ENCODE assay signal across 7 mouse cellular contexts in the genomic region with DNA sequence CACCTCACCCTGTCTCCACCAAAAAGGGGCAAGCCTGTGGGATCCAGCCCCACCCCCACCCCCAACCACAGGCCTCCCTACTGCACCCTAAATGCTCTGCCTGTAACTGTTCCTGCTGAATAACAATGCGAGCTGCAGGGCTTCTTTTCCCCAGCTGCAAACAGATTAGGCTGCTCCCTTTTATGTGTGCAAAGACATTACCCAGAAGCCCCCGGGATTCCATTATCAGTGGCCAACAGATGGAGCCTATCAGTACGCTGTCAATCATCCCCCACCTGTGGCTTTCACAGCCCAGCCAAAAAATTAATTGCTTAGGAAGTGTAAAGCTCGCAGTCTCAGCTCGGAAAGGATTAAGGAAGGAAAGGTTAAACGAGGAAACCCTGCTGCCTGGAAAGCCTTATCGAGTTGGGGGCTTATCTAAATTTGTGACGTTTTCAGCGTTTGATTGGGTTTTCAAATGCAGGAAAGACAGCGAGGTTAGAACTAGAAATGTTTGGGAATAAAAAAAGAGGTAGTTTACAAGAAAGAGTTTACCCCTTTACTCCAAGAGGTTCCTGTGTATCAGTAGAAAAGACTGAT.
DNase-seq lines count a peak whose midpoint lies in the region; ATAC-seq and TF ChIP-seq lines count a peak whose summit lies in the region.

No protein-coding gene starts in this region.

- peak overlapping the region; percentile 30 for H3K4me2 ChIP-seq in embryonic facial prominence, embryonic 11.5 days (ENCODE audit: low read depth, low read length)
- peak overlapping the region; percentile 50 for H3K4me2 ChIP-seq in hindbrain, postnatal 0 days (ENCODE audit: low read depth, low read length)
- peak overlapping the region; percentile 46 for H3K4me2 ChIP-seq in midbrain, embryonic 14.5 days (ENCODE audit: low read length)

- 2% methylated on average over 10 of the region's 10 CpGs for WGBS in embryonic facial prominence, embryonic 11.5 days
- WGBS in hindbrain, postnatal 0 days = 1% methylated on average over 10 of the region's 10 CpGs
- WGBS in midbrain, embryonic 14.5 days = under 1% methylated on average over 10 of the region's 10 CpGs

- no peaks in the 10 kb centered on the region for H3K4me1 ChIP-seq in embryonic facial prominence, embryonic 11.5 days (ENCODE audit: control insufficient read depth, insufficient read depth, low read length)
- H3K4me1 ChIP-seq in hindbrain, postnatal 0 days (ENCODE audit: insufficient read depth, low read length) = peaks cover 6% of the 10 kb centered on the region; the same call in 1 of the 2 replicates
- peaks cover 17% of the 10 kb centered on the region for H3K4me1 ChIP-seq in midbrain, embryonic 14.5 days (ENCODE audit: control insufficient read depth, insufficient read depth, low read length)

- no peak overlapping the region; the same call in 1 of the 2 replicates for H3K27ac ChIP-seq in embryonic facial prominence, embryonic 11.5 days (replicated peaks; ENCODE audit: low read depth, low read length)
- H3K27ac ChIP-seq in hindbrain, postnatal 0 days = peak overlapping the region; percentile 60
- peak overlapping the region; percentile 83 for H3K27ac ChIP-seq in midbrain, embryonic 14.5 days (replicated peaks; ENCODE audit: low read depth, low read length)

- no peaks in the 10 kb centered on the region for H3K36me3 ChIP-seq in embryonic facial prominence, embryonic 11.5 days (replicated peaks; ENCODE audit: control insufficient read depth, insufficient read depth, low read depth, low read length)
- H3K36me3 ChIP-seq in hindbrain, postnatal 0 days (ENCODE audit: insufficient read depth, low read length) = no peaks in the 10 kb centered on the region
- no peaks in the 10 kb centered on the region for H3K36me3 ChIP-seq in midbrain, embryonic 14.5 days (ENCODE audit: control insufficient read depth, insufficient read depth, low read length)

- no peaks in the 10 kb centered on the region for H3K27me3 ChIP-seq in embryonic facial prominence, embryonic 11.5 days (ENCODE audit: control insufficient read depth, insufficient read depth, low read length)
- no peaks in the 10 kb centered on the region for H3K27me3 ChIP-seq in hindbrain, postnatal 0 days (ENCODE audit: insufficient read depth, low read length)
- no peaks in the 10 kb centered on the region for H3K27me3 ChIP-seq in midbrain, embryonic 14.5 days (ENCODE audit: control insufficient read depth, insufficient read depth, low read length)

- TF ChIP-seq CTCF in hindbrain, postnatal 0 days (IDR thresholded peaks at IDR 0.05; ENCODE audit: low read depth) = no peak

- no peak overlapping the region for H3K9ac ChIP-seq in embryonic facial prominence, embryonic 11.5 days (replicated peaks; ENCODE audit: low read length)
- H3K9ac ChIP-seq in hindbrain, postnatal 0 days (replicated peaks; ENCODE audit: low read length) = 0 out of 2 replicates have a peak overlapping the region, but pooled peaks have one; percentile 24
- peak overlapping the region; percentile 21; the same call in 1 of the 2 replicates for H3K9ac ChIP-seq in midbrain, embryonic 14.5 days (replicated peaks; ENCODE audit: low read length)

- H3K9me3 ChIP-seq in embryonic facial prominence, embryonic 11.5 days (replicated peaks; ENCODE audit: control insufficient read depth, low read length) = no peaks in the 10 kb centered on the region
- no peaks in the 10 kb centered on the region for H3K9me3 ChIP-seq in hindbrain, postnatal 0 days (ENCODE audit: low read length)
- H3K9me3 ChIP-seq in midbrain, embryonic 14.5 days (ENCODE audit: control insufficient read depth, low read length) = no peaks in the 10 kb centered on the region

- peak; percentile 91 for ATAC-seq in embryonic facial prominence, embryonic 11.5 days (replicated peaks; ENCODE audit: insufficient number of reproducible peaks, low FRiP score, low TSS enrichment, low read depth)
- peak; percentile 92 for ATAC-seq in hindbrain, postnatal 0 days
- peak; percentile 92 for ATAC-seq in midbrain, embryonic 14.5 days (ENCODE audit: low FRiP score, low TSS enrichment)

- peak; percentile 10 for DNase-seq in right cerebral cortex, postnatal 4 days
- DNase-seq in right cerebral cortex, postnatal 14 days = no peak
- DNase-seq in embryonic facial prominence, embryonic 11.5 days (ENCODE audit: low spot score) = peak; percentile 66
- DNase-seq in hindbrain, postnatal 0 days (ENCODE audit: low spot score) = peak; percentile 87
- peak; percentile 94 for DNase-seq in midbrain, embryonic 14.5 days
- DNase-seq in urinary bladder, postnatal 4 days (ENCODE audit: low spot score in 2 of 2) = no peak
- DNase-seq in Muller cell, postnatal 12 days (ENCODE audit: inconsistent ontology term) = no peak

- no peak overlapping the region for H3K4me3 ChIP-seq in embryonic facial prominence, embryonic 11.5 days (ENCODE audit: low read depth, low read length)
- 0 out of 2 replicates have a peak overlapping the region, but pooled peaks have one; percentile 6 for H3K4me3 ChIP-seq in hindbrain, postnatal 0 days (ENCODE audit: low read length)
- H3K4me3 ChIP-seq in midbrain, embryonic 14.5 days (replicated peaks; ENCODE audit: low read depth, low read length) = peak overlapping the region; percentile 24

Comparison
In these comparisons a context has a peak if more than half of its experiments do, and no peak if none do; other contexts are left out.
1. DNase-seq: peak in right cerebral cortex, postnatal 4 days (single experiment), embryonic facial prominence, embryonic 11.5 days (single experiment), hindbrain, postnatal 0 days (single experiment) and midbrain, embryonic 14.5 days (single experiment); none in right cerebral cortex, postnatal 14 days (single experiment), urinary bladder, postnatal 4 days (0 of 2) and Muller cell, postnatal 12 days (single experiment).
2. Peak in every context shown above with its lines, with median percentiles within 50 percentile points of each other: ATAC-seq and H3K4me2 ChIP-seq.